Mouse (Mus musculus) c-Kit-positive CD71-negative TER-119-negative erythroid progenitor cells, embryonic 14.5 days (primary cell): ENCODE data around the gene Ptpn18.
"Not testable (repeated sequence)": the region's sequence is repeated elsewhere in the genome, so short reads cannot be mapped to it uniquely, and the experiment has no call there.

Experiments used
- DNase-seq: peaks from one replicate; pipeline ENCODE4 v3.0.0-alpha.2; 2013; ENCODE audit warnings: low read depth

The Ptpn18 gene

GRCm38 (mm10) chr1:34459284-34460060 lies at the start of gene Ptpn18:
TSS of gene Ptpn18 (plus strand) at chr1:34459762.
- DNase-seq, result peak; percentile 73

DNA sequence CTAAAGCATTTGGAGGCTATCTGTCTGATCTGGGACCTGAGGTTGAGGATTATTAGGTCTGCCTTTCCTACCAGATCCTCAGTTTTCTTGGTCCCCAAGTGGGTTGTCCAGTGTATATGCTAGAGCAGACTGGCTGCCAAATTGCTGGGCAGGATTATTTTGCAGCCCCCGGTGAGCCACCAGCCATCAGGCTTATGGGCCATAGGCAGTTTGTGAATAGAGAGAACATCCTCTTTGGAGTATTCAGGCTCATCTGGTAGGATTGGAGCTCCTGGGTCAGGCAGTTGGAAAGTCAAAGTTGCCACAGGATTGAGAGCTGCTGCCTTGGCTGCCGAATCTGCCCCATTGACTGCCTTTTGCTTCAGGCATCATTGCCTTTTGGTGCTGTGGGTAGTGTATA lies 31.1 kb upstream of the Ptpn18 start:
- no peak for DNase-seq

GRCm38 (mm10) chr1:34429281-34429680 lies 30.3 kb upstream of the Ptpn18 start:
- no peak for DNase-seq

DNA sequence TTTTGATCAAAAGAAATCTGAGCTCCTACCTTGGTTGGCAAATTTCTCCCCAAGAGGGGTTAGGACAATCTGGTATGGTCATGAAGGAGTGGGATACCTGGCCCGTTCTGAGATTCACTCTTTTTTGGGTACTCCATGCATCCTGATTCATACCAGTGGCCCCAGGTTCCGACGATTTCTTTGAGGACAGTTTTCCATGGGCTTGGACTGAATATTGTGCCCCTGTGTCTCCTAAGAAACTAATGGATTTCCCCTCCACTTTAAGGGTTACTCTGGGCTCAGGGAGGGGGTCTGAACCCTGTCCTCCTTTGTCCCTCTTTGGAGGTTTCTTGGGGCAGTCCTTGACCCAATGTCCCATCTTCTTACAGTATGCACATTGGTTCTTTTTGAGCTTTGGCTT lies 28.6 kb upstream of the Ptpn18 start:
- no peak for DNase-seq

GRCm38 (mm10) chr1:34431431-34431830 lies 28.1 kb upstream of the Ptpn18 start:
- DNase-seq, result no peak

- no peak for DNase-seq
Measured at GRCm38 (mm10) chr1:34432411-34432775, 27.2 kb upstream of the Ptpn18 start.

DNA sequence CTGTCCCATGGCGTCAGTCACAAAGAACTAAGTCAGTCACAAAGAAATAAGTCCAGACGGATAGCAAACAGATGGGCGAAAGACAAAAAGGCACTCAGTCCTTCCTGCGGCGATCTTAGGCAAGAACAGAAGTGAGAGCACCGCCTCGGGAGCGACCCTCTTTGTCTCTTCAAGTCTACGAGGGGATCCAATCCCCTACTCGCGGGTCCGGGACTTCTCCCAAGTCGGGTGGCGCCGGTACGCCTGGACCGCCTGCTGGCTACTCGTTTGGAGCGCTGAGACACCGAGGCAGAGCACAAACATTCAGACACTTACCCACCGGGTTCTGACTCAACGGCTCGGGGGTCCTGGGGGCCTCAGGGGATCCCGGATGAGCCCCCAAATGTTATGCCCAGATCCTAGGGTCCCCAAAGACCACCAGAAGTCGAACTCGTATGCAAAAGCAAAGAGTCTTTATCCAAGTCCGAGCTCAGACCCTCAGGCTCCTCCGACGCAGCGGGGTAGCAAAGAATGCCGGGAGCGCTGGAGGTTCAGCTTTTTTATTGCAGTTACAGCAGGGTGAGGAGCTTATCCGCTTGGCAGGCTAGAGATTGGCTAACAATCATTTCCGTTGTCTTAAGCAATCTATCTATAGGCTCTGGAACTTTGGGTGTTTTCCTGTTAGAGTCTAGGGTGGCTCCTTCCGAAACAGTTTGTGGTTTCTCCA lies 26.6 kb upstream of the Ptpn18 start:
- no peak for DNase-seq

DNA sequence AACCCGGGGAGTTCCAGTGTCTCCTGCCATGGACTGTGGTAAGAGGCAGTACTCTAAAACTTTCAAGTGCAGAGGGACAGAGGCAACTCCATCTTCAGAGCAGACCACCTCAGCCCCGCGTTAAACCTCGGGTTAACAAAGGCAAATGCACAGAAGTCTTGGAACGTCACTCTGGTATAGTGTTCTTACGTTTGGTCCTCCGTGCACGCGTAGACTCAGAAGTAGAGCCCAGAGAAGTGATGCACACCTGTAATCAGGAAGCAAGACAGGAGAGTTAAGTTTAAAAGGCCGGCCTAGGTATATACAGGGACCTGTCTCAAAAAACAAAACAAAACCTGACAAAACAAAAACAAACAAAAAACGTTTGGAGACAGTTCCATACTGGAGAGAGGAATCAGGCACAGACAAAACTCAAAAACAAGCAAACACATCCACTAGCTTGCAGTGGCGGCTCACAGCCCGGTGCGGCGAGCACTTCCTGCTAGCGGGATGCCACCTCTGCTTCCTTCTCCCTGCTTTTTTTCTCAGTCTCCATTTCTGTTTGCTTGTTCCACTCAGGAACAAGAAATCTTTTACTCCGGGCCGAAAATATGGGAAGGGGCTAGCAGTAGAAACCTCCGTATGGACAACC lies 25.6 kb upstream of the Ptpn18 start:
- no peak for DNase-seq

DNA sequence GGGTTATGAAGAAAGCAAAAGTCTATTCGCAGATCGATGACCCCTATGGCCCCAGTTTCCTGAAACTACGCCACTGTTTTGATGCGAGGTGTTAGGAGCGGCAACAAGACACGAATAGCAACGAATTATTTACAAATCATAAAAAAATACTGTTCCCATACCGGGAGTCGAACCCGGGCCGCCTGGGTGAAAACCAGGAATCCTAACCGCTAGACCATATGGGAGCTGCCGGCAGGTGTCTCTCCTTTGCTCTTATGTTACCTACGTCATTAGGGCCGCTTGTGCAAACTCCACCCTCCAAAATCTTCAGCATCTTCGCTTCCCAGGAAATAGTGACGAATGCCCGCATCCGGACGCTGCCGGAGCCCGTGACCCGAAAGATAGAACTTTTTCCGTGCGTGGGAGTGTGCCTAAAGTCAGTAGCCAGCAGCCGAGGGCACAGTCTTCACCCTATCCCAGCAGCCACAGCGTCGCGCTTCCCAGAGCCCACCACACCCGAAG lies 24.9 kb upstream of the Ptpn18 start:
- peak; percentile 87 for DNase-seq

- DNase-seq, result no peak
Measured at GRCm38 (mm10) chr1:34435371-34436120, 24.0 kb upstream of the Ptpn18 start.

DNA sequence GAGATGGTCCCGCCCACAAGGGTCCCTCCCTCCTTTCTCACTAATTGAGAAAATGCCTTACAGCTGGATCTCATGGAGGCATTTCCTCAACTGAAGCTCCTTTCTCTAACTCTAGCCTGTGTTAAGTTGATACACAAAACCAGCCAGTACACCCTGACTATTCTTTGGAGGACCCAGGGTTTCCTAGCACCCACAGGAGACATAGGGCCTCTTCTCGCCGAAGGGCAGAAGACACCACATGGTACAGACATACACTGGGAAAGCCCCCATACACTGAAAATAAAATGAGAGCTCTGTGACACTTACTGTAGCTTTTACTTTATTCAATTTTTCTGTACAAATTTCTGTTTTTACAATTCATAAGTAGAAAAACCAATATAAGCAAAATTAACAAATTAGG lies 23.2 kb upstream of the Ptpn18 start:
- DNase-seq, result no peak

GRCm38 (mm10) chr1:34437366-34437765 lies 22.2 kb upstream of the Ptpn18 start:
- not testable (repeated sequence) for DNase-seq

GRCm38 (mm10) chr1:34438381-34439051 lies 21.0 kb upstream of the Ptpn18 start:
- DNase-seq, result no peak

DNA sequence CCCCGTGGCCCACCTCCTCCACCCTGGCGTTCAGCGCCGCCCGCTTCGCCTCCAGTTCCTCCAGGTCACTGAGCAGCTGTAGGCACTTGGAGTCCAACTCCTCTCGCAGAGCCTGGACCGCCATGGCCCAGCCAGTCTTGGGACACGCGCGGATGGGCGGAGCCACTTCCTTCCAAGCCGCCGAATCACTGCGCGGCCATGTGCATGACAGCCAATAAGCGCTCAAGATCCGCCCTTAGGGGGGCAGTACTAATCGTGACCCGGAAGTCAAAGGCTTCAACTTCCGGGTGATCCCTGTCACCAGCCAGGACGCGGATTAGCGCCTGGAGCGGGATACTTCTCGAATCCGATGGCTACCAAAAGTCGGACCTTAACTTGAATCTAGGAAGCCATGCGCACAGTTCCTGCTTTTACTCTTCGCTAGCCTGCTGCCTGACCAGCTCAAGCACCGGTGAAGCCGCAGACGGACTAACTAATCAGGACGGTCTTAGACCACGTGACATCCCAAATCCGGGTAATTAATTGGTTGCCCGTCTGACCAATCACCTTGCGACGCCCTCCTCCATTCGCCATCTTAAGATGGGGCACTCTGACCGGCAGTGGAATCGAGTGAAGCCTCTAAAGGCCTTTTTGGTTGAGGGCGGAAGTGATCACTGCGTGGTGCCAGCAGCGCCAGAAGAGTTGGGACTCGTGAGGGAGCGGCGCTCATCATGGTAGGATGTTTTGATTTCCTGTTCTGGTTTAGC lies 20.2 kb upstream of the Ptpn18 start, which contains the start of the genes Ccdc115 and Imp4:
Gene Ccdc115 (minus strand): TSS at position 458 of the 746 bp plus-strand sequence.
Gene Imp4 (plus strand): TSS at position 637 of the 746 bp plus-strand sequence.
- DNase-seq, result peak; percentile 97

- DNase-seq, result no peak
Measured at GRCm38 (mm10) chr1:34439961-34440630, 19.5 kb upstream of the Ptpn18 start.

- DNase-seq, result no peak
Measured at GRCm38 (mm10) chr1:34443124-34443523, 16.4 kb upstream of the Ptpn18 start.

DNA sequence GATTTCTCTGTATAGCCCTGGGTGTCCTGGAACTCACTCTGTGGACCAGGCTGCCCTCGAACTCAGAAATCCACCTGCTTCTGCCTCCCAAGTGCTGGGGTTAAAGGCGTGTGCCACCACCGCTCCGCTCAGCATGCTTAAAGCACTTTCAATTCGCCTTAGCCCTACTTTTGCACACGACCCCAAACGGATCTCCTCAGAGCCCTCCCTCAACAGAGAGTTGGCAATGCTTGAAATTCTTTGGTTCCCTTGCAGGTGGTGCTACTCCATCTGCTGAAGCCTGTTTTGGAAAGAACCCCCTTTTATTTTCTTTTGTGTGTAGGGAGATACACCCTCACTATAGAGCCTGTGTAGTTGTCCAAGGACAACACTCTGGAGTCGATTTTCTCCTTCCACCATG lies 1.1 kb upstream of the Ptpn18 start:
- DNase-seq, result no peak

- DNase-seq, result no peak
Measured at GRCm38 (mm10) chr1:34460061-34460441, 489 bp downstream of the Ptpn18 start.

- DNase-seq, result peak; percentile 68
Measured at GRCm38 (mm10) chr1:34462766-34463165, 3.2 kb downstream of the Ptpn18 start.

GRCm38 (mm10) chr1:34464310-34464817 lies 4.8 kb downstream of the Ptpn18 start:
- DNase-seq, result no peak
